Mouse (Mus musculus): Measurements from ENCODE around the gene Lrp4.

GRCm38 (mm10) chr2:91465934-91466333 is 8.6 kb downstream of the Lrp4 start:
- TF ChIP-seq CTCF (IDR thresholded peaks at IDR 0.05; ENCODE audit: control insufficient read depth, insufficient read depth, insufficient replicate concordance, low read depth, low read length) = no peak
- TF ChIP-seq POLR2A (IDR thresholded peaks at IDR 0.05; ENCODE audit: control insufficient read depth, low read depth, low read length) = no peak
